Mouse (Mus musculus): ENCODE measurements around the gene Actg2. TPM values are rescaled to one million over a fixed set of nuclear protein-coding genes. Genes with fewer than 3 reads are reported as not detected.
A peak's percentile ranks its signal among the peaks of the same experiment; 100 is the strongest.

The Actg2 gene
- total RNA-seq, 2 experiments from 2014 or later, result not detected

DNA sequence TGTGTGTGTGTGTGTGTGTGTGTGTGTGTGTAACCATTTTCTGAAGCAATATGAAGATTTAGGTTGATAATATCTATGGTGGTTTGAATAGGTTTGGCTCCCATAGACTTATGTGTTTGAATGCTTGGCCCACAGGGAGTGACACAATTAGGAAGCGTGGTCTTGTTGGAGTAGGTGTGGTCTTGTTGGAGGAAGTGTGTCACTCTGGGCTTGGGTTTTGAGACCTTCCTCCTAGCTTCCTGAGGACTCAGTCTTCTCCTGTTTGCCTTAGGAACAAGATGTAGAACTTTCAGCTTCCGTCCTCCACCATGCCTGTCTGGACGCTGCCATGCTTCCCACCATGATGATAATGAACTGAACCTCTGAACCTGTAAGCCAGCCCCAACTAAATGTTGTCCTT, 17.4 kb downstream of the Actg2 start:
- no peak for ATAC-seq (replicated peaks; ENCODE audit: low FRiP score, poor library complexity, severe bottlenecking)

DNA sequence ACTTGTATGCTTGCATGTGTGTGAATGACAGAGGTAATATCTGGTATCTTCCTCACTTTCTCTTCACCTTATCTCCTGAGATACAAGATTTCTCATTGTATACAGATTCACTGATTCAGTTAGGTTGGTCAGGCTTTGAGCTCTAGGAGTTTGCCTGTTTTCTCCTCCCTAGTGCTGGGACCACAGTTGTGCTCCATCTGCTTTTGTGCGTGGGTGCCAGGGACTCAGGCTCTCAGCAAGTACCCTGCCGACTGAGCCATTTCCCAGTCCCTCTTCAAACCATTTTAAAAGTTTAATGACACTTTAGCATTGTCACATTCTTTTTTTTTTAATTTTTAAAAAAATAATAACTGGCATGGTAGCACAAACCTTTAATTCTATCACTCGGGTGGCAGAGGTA, 20.9 kb downstream of the Actg2 start:
- no peak for ATAC-seq (replicated peaks; ENCODE audit: low FRiP score, poor library complexity, severe bottlenecking)

DNA sequence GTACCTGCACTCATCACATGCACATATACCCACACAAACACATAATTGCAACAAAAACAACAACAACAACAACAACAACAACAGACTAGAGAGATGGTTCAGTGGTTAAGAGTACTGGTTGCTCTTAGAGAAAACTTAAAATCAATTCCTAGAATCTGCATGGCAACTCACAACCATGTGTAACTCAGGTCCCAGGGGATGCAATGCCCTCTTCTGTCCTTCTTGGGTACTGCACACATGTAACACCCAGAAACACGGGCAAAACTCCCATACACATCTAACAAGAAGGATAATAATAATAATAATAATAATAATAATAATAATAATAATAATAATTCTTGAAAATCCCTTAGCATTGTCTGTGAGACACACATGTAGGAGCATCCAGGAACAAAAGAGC, 23.6 kb downstream of the Actg2 start:
- ATAC-seq (replicated peaks; ENCODE audit: low FRiP score, poor library complexity, severe bottlenecking), result peak; percentile 78

DNA sequence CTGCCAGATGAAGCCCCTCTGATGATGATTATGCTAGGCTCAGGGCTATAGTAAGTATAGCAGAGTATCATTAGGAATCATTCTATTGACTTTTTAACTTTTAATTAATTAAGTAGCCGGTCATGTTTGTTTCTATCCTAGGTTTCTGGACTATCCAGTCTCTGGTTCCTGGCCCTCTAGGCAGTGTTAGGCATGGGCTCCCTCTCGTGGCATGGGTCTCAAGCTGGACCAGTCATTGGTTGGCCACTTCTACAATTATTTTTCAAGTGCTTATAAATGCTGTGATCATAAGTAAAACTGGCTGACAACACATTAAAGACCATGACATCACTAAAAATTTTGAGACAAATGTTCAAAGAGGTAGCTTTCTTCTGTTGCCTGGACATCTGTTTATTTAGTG, 25.9 kb downstream of the Actg2 start:
- ATAC-seq (replicated peaks; ENCODE audit: low FRiP score, poor library complexity, severe bottlenecking), result no peak

DNA sequence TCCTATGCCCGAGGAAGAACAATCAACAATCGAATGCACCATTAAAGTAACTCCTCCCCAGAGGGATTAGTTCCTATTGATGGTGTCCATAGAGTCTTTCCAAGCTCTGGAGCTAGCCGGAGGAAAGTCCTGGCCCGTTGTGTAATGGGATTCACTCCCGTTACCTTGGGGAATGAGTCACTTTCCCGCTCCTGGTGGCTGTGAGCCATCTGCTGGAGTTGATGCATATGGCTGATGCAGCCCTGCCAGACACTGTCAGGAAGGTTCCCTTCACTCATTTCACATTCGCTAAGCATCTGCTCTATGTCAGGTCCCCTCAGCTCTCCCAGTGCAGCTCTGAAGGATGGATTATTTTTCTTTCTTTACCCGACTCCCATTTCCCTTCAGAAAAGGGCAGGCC, 26.6 kb downstream of the Actg2 start:
- ATAC-seq (replicated peaks; ENCODE audit: low FRiP score, poor library complexity, severe bottlenecking), result no peak

DNA sequence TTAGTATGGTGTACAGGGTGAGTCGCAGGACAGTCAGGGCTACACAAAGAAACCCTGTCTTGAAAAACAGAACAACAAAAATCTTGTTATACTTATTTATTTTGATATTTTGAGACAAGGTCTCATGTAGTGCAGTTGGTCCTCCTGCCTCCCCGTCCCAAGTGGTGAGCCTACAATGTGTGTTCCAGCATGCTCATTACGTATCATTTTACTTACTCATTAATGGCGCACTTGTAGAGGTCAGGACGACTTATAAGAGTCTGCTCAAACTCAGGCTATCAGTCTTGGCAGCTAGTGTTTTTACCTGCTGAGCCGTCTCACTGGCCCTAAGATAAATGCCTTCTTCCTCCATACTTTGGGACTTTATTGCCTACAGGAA, 28.9 kb downstream of the Actg2 start:
- ATAC-seq (replicated peaks; ENCODE audit: low FRiP score, poor library complexity, severe bottlenecking), result peak; percentile 51

DNA sequence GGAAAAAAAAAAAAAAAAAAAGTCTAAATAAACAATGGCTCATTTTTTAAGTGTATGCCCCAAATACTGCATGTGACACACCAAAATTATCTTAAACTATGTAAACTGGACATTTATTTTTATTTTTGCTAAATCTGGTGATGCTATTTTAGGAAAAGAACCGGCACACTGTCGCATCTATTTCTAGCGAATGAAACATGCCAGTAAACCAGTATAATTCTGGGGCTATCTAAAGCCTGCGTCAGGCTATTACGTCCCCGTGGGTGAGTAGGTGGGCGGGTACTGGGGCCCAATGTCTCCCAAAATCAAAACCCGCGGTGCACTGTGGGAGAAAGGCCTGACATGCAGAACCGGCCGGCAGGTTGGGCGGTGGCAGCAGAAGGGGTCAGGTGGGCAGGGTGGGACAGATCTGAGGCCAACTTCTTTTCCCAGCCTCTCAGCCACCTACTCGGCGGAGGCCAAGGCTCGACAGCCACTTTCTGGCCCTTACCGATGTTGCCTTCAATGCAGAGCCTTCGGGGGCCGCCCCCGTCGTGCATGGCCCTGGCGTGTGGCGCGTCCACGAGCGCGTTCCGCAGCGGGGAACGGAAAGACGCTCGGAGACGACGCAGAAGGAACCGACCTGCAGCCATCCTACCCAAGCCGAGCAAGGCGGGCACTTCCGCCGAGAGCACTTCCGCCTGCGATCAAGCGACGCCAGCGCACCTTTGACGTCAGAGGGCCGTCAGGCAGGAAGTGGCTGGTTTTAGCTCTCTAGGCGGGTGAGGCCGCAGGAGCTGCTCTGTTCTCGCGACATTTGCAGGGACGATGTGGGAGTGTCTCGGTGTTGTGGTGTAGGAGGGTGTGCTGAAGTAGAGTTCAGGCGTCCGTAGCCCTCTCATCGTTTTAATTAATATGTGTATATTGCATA, 29.6 kb downstream of the Actg2 start, which contains the start of gene Dguok:
Gene Dguok, minus strand, starts transcription at position 712 of the 910 bp plus-strand sequence.
- peak; percentile 92 for ATAC-seq (replicated peaks; ENCODE audit: low FRiP score, poor library complexity, severe bottlenecking)

DNA sequence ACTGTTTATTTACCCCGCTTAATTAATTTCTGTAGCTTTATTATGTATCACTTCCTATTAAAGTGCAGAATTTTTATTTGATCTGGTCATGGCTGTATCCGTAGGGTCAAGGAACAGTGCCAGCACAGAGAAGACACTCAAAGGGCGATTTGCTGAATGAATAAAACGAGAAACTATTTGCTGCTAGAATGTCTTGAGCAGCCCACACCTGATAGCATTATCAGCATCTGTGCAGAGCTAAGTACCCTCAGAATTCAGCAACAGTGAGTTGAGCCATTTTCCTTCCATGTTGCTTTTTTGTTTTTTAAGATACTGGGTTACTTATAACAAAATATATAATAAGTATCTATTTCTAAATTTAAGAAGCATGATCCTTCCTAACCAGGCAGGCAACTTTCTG, 30.5 kb downstream of the Actg2 start:
- ATAC-seq (replicated peaks; ENCODE audit: low FRiP score, poor library complexity, severe bottlenecking), result no peak

DNA sequence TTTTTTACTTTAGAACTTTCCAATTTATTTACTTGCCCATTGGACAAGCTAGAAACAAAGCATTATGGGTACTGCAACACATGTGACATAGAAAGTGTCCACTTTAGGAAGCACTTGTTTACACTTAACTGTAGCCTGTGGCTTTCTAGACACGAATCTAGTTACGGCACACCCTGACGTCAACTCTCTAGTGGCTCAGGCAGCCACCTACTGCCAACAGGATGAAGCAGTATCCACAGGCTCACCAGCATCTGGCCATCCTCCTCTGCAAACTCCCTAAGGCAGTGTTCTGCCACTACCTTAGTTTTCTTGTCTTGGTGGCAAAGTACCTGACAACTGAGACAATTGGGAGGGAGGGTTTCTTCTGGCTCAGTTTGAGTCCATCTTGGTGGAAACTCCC, 32.7 kb downstream of the Actg2 start:
- no peak for ATAC-seq (replicated peaks; ENCODE audit: low FRiP score, poor library complexity, severe bottlenecking)

DNA sequence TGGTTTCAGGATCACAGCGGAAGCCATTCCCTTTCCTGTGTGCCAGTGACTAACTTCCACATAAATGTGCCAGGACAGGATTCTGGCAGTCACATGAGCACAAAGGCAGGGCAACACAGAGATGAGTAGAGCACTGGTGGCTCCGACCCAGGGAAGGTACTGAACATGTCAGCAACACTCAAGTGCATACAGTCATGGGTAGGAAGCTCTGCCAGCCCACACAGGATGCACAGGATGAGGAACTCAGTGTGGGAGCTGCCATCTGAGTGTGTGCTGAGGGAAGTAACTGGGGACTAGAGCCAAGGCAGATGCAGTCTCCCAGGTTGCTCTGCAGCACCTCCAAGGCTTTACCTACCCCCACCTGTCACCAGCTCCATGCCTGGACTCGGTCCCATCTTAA, 33.4 kb downstream of the Actg2 start:
- ATAC-seq (replicated peaks; ENCODE audit: low FRiP score, poor library complexity, severe bottlenecking), result no peak

DNA sequence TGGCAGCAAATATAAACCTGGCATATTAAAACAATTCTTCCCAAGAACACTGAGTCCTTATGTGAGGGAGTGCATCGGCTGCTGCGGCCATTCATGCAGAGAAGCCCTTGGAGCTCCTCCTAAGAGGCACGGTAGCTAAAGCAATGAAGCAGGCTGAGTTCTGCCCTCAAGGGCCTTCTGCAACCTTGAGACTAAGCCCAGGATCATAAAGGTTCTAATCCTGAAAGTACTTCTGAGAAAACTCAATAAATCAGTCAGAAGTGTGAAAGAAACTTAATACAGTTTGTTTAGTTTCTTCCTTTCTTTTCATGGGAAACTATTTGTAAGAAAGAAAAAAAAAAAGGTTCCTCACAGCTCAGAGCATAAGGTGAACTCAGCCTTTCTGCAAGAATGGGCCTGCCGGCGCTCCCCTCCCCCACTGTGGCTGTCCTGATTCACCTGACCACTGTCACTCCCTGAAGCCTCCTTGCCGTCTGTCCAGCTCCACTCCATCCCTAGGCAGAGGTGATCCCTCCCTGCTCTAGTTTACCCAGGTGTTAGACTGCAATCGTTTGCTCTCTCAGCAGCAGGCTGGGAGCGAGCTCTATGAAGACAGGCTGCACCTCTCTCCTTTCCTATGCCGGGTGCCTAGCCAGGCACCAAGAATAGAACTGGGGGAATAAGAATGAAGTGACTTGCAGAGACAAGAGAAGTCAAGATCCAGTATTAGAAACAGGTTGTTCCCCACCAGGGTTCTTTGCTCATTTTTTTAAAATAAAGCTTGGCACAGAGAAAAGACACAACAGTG, 34.3 kb downstream of the Actg2 start:
- ATAC-seq (replicated peaks; ENCODE audit: low FRiP score, poor library complexity, severe bottlenecking), result no peak

DNA sequence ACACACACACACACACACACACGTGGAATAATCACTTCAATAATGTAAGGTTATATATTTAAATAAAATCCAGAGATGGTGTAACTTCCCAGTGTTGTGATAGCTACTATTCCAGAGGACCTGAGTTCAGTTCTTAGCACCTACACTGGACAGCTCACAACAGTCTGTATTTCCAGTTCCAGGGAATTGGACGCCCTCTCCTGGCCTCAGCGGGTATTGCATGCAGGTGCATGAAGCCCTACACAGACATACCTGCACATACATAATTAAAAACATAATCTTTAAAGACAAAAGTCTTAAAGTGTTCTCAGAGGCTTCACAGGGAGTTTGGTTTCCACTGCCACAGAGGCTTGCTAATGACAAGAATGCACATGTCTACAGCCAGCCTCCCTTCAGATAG, 35.6 kb downstream of the Actg2 start:
- ATAC-seq (replicated peaks; ENCODE audit: low FRiP score, poor library complexity, severe bottlenecking), result no peak

DNA sequence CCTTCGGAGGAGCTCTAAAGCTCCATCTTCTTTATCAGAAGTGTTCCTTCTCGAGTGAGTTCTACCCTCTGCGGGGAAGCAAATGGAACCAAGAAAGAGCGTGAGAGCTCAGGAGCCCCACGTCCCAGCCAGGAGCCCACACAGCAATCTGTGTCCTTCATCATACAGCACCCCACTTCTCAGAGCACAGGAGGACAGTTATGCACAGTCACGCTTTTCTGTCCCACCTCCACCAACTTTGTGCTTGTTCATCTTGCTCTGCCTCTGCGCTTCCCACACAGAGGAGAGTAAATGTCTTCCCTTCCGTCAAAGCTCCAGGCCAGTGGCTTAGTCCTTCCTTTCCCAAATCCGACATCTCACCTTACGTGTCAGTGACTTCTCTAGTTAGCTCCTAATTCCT, 37.0 kb downstream of the Actg2 start:
- no peak for ATAC-seq (replicated peaks; ENCODE audit: low FRiP score, poor library complexity, severe bottlenecking)

DNA sequence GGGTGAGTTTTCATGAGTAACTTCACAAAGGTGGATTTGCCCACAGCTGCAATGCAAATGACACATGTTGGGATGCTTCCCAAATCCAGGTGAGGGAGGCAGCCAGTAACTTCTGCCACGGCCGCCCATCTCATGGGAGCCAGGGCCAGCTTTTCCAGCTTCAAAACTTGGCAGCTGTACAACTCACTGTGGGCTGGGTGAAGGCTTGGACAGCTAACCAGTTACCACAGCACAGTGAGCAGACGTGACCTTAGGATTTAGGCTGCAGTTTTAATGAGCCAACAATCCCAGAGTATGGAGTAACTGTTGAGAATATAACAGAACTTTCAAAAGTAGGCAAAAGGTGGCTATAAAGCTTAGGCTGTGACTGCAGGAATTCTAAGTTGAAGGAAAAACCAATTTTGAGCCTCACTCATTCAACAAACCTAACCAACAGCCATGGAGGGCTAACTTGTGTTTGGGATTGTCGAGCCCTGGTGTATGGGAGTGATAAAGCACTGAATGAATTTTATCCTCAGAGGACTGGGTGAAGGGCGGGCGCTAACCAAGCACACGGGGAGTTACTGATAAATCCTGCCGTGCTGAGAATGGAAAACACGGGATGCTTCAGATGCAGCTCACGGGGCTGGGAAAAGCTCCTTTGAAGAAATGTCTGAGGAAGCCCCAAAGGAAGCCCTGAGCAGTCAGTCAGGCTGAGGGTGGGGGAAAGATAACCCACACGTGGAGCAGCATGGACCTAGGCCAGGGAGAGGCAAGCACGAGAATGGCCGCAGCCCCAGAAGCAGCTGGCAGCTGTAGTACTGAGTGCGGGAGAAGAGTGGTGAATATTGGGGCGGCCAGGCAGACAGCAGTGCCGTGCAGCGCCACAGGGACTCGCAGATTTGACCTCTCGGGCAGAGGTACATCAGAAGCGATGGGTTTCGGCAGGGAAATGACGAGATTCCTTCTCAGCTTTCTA, 39.0 kb downstream of the Actg2 start:
- 0 out of 2 replicates have a peak, but pooled peaks have one; percentile 42 for ATAC-seq (replicated peaks; ENCODE audit: low FRiP score, poor library complexity, severe bottlenecking)

DNA sequence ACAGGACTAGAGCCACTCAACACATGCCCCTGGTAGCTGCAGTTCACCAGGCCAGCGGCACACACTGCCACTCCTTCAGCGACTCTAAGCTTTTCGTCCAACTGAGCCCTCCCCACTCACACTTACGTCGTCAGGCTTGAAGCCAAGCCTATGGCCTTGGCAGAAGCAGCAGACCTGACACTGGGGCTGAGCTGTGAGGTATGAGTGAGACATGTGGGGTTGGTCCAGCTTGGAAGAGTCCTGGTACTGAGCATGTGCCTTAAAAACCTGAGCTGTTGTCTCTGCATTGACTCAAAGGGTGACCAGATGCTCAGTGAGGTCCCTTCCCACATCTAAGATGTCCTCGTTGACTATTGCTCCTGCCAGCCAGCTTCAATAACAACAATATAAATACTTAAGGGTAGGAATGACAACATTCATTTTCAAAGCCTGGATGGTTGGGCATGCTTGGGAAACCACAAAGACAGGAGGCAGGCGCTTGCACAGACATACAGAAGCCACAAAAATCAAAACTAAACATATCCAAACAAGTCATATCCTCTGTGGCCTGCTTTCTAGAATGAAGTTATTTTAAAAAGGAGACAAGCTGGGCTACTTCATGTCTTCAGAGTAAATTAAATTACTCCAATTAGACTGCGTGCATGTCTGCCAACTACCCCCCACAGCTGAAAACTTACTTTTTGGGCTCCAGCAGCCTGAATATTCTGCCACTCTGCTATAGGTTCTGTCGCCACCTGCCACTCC, 39.9 kb downstream of the Actg2 start:
- ATAC-seq (replicated peaks; ENCODE audit: low FRiP score, poor library complexity, severe bottlenecking), result no peak

DNA sequence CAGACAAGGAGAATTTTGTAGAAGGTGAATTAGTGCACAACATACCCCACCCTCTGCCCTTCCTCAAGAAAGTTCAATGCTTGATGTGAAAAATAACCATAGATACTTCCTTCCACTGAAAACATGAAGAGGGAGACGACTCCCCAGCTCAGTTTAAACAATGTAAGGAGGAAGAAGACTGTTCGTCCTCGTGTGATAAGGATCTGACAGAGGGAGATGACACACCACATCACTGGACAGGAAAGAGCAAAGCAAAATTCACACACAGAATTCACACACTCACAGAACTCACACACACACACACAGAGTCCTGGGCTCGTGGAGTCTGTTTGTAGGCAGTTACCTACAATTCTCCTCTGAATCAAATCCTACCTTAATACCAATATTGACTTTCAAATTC, 45.4 kb downstream of the Actg2 start:
- ATAC-seq (replicated peaks; ENCODE audit: low FRiP score, poor library complexity, severe bottlenecking), result no peak

DNA sequence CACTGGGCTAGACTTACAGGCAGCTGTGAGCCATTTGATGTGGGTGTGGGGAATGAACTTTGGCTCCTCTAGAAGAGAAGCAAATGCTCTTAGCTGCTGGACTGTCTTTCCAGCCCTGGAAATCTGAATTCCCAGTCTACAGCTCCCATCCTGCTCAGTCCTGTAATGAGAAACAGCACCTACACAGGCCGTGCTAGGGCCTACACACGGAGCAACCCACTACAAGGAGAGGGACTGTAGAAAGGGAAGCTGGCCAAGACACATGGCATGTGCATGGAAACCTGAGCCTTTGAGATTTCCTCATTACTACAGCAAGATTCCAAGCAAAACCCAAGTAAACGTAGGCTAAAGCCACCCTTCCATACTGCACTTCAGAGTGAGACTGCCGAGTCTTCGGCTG, 47.9 kb downstream of the Actg2 start:
- no peak for ATAC-seq (replicated peaks; ENCODE audit: low FRiP score, poor library complexity, severe bottlenecking)

DNA sequence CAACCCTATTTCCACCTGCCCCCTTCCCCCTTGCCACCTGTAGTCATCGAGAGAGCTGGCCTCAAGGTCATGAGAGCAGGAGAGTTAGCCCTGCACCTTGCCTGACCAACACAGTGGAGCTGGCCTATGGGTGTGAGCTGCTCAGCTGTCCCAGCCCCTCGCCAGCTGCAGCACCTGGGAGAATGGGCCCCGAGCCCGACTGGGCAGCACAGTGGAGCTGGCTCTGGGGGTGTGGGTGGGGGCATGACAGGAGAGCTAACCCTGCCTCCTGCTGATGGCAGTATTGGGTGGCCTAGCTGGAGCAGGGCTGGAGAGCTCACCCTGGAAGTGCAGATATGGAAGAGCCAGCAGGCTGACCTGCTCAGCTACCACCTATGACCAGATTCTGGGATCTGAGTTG, 48.8 kb downstream of the Actg2 start:
- no peak for ATAC-seq (replicated peaks; ENCODE audit: low FRiP score, poor library complexity, severe bottlenecking)

DNA sequence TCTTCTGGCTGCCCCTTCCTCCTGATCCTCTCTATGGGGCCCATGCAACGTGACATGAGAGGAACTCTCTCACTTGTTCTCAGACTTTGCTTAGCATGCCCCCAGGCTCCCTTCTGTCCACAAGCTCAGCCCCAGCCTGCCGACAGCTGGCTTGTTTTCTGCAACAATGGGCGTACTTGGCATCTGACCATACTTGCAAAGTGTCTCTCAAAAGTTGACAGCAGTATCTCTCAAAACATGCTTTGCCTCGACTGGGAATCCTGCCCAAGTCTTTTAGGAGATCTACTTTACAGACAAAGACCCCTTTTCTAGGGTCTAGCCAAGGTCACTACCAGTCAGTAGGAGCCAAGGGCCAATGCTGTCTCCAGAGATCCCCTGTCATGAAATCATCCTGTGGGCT, 50.2 kb downstream of the Actg2 start:
- no peak for ATAC-seq (replicated peaks; ENCODE audit: low FRiP score, poor library complexity, severe bottlenecking)

All from erythroblast, adult 5-6 weeks (primary cell).